Mouse (Mus musculus): ENCODE results near the gene Hspb6. TPM values are rescaled to one million over a fixed set of nuclear protein-coding genes. Genes with fewer than 3 reads are reported as not detected.
A peak's percentile ranks its signal among the peaks of the same experiment; 100 is the strongest.

Gene Hspb6
- polyA plus RNA-seq, 1 experiment: 6.4 TPM

GRCm38 (mm10) chr7:30544327-30544726, 7.7 kb upstream of the Hspb6 start:
- H3K36me3 ChIP-seq (ENCODE audit: control insufficient read depth, insufficient read depth, low read length, poor library complexity, severe bottlenecking): no peaks in the 10 kb centered on the region; the same call in none of the 2 replicates

GRCm38 (mm10) chr7:30549880-30550279, 2.1 kb upstream of the Hspb6 start:
- Histone ChIP-seq H3K9me3 (replicated peaks; ENCODE audit: control insufficient read depth, insufficient read depth, low read length, poor library complexity, severe bottlenecking) (no peaks in the 10 kb centered on the region), H3K4me3 (ENCODE audit: low read depth, low read length) (no peak overlapping the region), H3K36me3 (ENCODE audit: control insufficient read depth, insufficient read depth, low read length, poor library complexity, severe bottlenecking) (no peaks in the 10 kb centered on the region; the same call in none of the 2 replicates), H3K27ac (ENCODE audit: insufficient read depth, low read length) (no peak overlapping the region), H3K9ac (ENCODE audit: low read depth, poor library complexity, severe bottlenecking) (no peak overlapping the region), H3K27me3 (ENCODE audit: control insufficient read depth, insufficient read depth, low read length, poor library complexity, severe bottlenecking) (no peaks in the 10 kb centered on the region), H3K4me1 (ENCODE audit: control insufficient read depth, insufficient read depth, low read length) (no peaks in the 10 kb centered on the region)
- TF ChIP-seq POLR2A (IDR thresholded peaks at IDR 0.05; ENCODE audit: insufficient read depth, low read length): no peak
- TF ChIP-seq EP300 (IDR thresholded peaks at IDR 0.05; ENCODE audit: insufficient read depth, low read depth, low read length): no peak
- no peak for TF ChIP-seq CTCF (IDR thresholded peaks at IDR 0.05; ENCODE audit: low read depth, low read length)

More at GRCm38 (mm10) chr7:30544327-30544726, 7.7 kb upstream of the Hspb6 start:
- Histone ChIP-seq H3K4me1 (ENCODE audit: control insufficient read depth, insufficient read depth, low read length) (peaks cover 2% of the 10 kb centered on the region), H3K9me3 (replicated peaks; ENCODE audit: control insufficient read depth, insufficient read depth, low read length, poor library complexity, severe bottlenecking) (no peaks in the 10 kb centered on the region), H3K27me3 (ENCODE audit: control insufficient read depth, insufficient read depth, low read length, poor library complexity, severe bottlenecking) (no peaks in the 10 kb centered on the region), H3K4me3 (ENCODE audit: low read depth, low read length) (no peak overlapping the region), H3K9ac (ENCODE audit: low read depth, poor library complexity, severe bottlenecking) (no peak overlapping the region), H3K27ac (ENCODE audit: insufficient read depth, low read length) (no peak overlapping the region)
- TF ChIP-seq POLR2A (IDR thresholded peaks at IDR 0.05; ENCODE audit: insufficient read depth, low read length): no peak
- no peak for TF ChIP-seq CTCF (IDR thresholded peaks at IDR 0.05; ENCODE audit: low read depth, low read length)
- TF ChIP-seq EP300 (IDR thresholded peaks at IDR 0.05; ENCODE audit: insufficient read depth, low read depth, low read length): no peak

- Histone ChIP-seq H3K9ac (ENCODE audit: low read depth, poor library complexity, severe bottlenecking) (no peak overlapping the region), H3K4me1 (ENCODE audit: control insufficient read depth, insufficient read depth, low read length) (no peaks in the 10 kb centered on the region), H3K4me3 (ENCODE audit: low read depth, low read length) (no peak overlapping the region), H3K27ac (ENCODE audit: insufficient read depth, low read length) (no peak overlapping the region), H3K27me3 (ENCODE audit: control insufficient read depth, insufficient read depth, low read length, poor library complexity, severe bottlenecking) (no peaks in the 10 kb centered on the region), H3K9me3 (replicated peaks; ENCODE audit: control insufficient read depth, insufficient read depth, low read length, poor library complexity, severe bottlenecking) (no peaks in the 10 kb centered on the region), H3K36me3 (ENCODE audit: control insufficient read depth, insufficient read depth, low read length, poor library complexity, severe bottlenecking) (peaks cover 7% of the 10 kb centered on the region)
- TF ChIP-seq EP300 (IDR thresholded peaks at IDR 0.05; ENCODE audit: insufficient read depth, low read depth, low read length) (no peak), POLR2A (IDR thresholded peaks at IDR 0.05; ENCODE audit: insufficient read depth, low read length) (no peak), CTCF (IDR thresholded peaks at IDR 0.05; ENCODE audit: low read depth, low read length) (no peak)
Observed at GRCm38 (mm10) chr7:30550603-30551002, 1.4 kb upstream of the Hspb6 start.

GRCm38 (mm10) chr7:30551445-30552101, 405 bp upstream of the Hspb6 start:
- H3K4me1 ChIP-seq (ENCODE audit: control insufficient read depth, insufficient read depth, low read length): no peaks in the 10 kb centered on the region
- H3K9me3 ChIP-seq (replicated peaks; ENCODE audit: control insufficient read depth, insufficient read depth, low read length, poor library complexity, severe bottlenecking): no peaks in the 10 kb centered on the region
- H3K36me3 ChIP-seq (ENCODE audit: control insufficient read depth, insufficient read depth, low read length, poor library complexity, severe bottlenecking): peaks cover 12% of the 10 kb centered on the region
- H3K9ac ChIP-seq (ENCODE audit: low read depth, poor library complexity, severe bottlenecking): peak overlapping the region; percentile 60
- peak overlapping the region; percentile 94 for H3K4me3 ChIP-seq (ENCODE audit: low read depth, low read length)
- H3K27me3 ChIP-seq (ENCODE audit: control insufficient read depth, insufficient read depth, low read length, poor library complexity, severe bottlenecking): no peaks in the 10 kb centered on the region
- peak overlapping the region; percentile 90 for H3K27ac ChIP-seq (ENCODE audit: insufficient read depth, low read length)
- no peak for TF ChIP-seq POLR2A (IDR thresholded peaks at IDR 0.05; ENCODE audit: insufficient read depth, low read length)
- TF ChIP-seq EP300 (IDR thresholded peaks at IDR 0.05; ENCODE audit: insufficient read depth, low read depth, low read length): no peak
- TF ChIP-seq CTCF (IDR thresholded peaks at IDR 0.05; ENCODE audit: low read depth, low read length): no peak

- peaks cover 16% of the 10 kb centered on the region for H3K36me3 ChIP-seq (ENCODE audit: control insufficient read depth, insufficient read depth, low read length, poor library complexity, severe bottlenecking)
Observed at GRCm38 (mm10) chr7:30553021-30553589, 1.1 kb downstream of the Hspb6 start.

More at GRCm38 (mm10) chr7:30553021-30553589, 1.1 kb downstream of the Hspb6 start:
- Histone ChIP-seq H3K27ac (ENCODE audit: insufficient read depth, low read length) (no peak overlapping the region), H3K9me3 (replicated peaks; ENCODE audit: control insufficient read depth, insufficient read depth, low read length, poor library complexity, severe bottlenecking) (no peaks in the 10 kb centered on the region), H3K9ac (ENCODE audit: low read depth, poor library complexity, severe bottlenecking) (peak overlapping the region; percentile 82), H3K27me3 (ENCODE audit: control insufficient read depth, insufficient read depth, low read length, poor library complexity, severe bottlenecking) (no peaks in the 10 kb centered on the region), H3K4me3 (ENCODE audit: low read depth, low read length) (peak overlapping the region; percentile 84), H3K4me1 (ENCODE audit: control insufficient read depth, insufficient read depth, low read length) (peaks cover 2% of the 10 kb centered on the region)
- no peak for TF ChIP-seq CTCF (IDR thresholded peaks at IDR 0.05; ENCODE audit: low read depth, low read length)
- TF ChIP-seq POLR2A (IDR thresholded peaks at IDR 0.05; ENCODE audit: insufficient read depth, low read length): no peak
- no peak for TF ChIP-seq EP300 (IDR thresholded peaks at IDR 0.05; ENCODE audit: insufficient read depth, low read depth, low read length)
